Mouse (Mus musculus): ENCODE data around the gene Myom1.

The Myom1 gene

DNA sequence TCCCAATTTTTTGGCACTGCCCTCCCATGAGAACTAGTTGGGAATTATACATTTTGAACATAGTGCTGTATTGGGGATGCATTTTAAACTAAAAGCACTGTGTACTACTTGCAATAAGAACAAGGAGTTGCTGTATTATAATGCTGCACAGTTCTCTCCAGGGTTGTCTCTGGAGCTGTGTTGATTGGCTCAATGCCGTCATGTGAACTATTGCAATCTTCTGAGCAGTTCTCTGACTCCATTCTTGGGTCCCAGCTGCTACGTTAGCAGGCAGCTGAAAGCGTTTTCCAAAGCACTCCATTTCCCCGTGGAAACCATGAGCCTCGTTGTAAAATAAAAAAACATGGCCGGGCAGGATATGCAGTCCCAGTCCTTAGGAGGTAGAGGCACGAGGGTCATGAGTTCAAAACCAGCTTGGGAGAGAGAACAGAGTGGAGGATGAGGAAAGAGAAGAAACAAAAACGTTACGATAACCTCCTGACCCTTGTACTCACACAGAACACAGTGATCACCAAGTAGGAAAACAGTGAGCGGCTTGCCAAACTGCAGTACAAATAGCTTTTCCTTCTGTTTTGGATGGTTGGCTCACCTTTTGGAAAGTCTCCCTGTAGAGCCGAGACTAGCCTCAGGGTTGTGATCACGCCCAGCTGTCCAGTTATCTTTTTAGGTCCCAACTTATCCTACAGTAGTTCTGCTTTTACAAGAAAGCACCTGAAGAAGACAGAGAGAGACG is 60.6 kb downstream of the Myom1 start:
- no peak for DNase-seq

DNA sequence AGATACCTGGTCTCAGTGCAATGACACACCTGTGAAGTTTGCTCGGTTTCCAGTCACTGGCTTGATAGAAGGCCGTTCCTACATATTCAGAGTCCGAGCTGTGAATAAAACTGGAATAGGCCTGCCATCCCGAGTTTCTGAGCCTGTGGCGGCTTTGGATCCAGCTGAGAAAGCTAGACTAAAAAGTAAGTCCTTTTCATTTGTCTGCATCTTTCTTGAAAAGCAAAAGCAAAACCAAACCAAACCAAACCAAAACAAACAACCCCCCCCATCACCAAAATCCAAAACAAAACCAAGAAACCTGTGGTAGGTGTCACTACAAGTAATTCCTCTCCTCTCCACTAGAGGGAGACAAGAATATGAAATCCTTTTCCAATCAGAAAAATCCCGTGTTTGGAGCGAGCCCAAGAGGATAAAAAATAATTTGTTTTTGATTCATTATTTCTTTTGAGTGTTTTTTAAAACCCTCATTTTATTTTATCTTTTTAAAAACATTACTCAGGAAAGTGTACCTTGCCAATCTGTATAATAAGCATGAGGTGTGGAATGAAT is 62.1 kb downstream of the Myom1 start:
- peak in 1 of 2 experiments; percentile 4 for DNase-seq

DNA sequence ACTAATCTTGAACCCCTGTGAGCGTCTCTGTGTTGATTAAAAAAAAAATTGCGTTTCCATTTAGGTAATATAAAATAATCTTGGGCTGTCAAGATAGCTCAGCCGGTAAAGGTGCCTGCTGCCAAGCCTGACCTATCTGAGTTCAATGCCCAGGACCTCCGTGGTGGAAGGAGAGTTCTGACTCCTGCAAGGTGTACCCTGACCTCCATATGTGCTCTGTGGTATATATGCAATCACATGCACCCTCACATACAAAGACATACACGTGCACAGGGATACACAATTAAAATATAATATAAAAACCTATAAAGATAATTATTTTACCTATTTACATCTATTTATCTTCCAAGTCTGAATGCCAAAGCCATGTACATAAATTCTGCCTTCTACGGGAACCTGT is 62.7 kb downstream of the Myom1 start:
- DNase-seq: no peak

DNA sequence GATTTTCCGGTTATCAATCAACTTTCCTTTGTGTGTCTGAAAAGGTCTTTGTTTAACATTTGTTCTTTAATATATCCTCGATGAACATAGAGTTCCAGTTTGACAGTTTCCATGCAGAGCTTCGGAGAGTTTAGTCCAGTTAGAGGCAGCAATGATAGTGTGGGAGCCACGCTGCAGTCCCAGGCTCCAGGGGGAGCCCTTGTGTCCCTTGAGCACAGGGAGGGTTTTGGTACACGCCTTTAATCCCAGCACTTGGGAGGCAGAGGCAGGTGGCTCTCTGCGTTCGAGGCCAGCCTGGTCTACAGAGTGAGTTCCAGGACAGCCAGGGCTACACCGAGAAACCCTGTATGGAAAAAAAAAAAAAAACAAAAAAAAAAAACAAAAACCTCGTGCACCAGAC is 66.7 kb downstream of the Myom1 start:
- no peak for DNase-seq

DNA sequence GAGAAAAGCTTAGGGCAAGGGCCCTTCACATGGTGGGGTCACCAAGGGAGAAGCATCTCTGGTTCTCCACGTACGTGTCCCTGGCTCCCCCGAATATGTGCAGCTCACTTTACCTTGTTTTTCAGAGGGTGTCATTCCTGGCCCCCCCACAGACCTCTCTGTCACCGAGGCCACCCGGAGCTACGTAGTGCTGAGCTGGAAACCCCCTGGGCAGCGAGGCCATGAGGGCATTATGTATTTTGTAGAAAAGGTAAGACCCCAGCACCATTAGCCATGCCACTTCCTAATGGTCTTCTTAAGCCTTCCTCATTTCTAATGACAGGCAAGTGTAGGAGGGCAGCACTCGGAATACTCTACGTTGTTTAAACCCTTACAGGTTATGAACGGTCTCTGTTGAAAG is 69.5 kb downstream of the Myom1 start:
- DNase-seq: no peak

DNA sequence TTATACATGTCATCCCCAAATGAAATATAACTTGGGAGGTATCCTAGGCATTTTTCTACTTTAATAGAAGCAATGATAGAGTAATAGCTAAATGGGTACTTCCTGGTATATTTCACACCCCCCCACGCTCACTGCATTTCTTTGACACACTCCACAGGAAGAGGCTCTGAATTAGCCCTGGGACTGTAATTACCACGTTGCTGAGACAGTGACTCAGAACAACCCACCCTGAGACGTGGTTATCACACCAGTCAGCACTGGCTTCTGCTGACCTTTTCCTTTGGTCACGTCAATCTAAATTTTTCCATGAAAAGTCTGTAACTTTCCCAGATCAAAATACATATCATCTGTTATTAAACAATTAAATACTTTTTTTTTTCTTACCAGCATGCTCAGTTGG is 72.0 kb downstream of the Myom1 start:
- DNase-seq: no peak

DNA sequence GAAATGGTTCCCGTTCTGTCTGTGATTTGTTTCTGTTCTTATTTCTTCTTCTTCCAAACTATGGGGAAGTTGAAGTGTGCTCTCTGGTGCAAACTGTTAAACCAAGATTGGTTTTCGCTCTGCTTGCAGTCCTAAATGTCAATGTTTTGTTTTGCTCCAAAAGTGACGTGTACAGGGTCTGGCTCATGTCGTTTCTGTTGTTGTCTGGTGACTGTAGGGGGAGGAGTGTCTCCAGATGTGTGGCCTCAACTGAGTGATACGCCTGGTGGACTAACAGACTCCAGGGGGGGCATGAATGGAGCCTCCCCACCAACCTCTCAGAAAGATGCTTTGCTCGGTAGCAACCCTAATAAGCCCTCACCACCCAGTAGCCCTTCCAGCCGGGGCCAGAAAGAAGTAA is 79.6 kb downstream of the Myom1 start:
- DNase-seq: no peak

DNA sequence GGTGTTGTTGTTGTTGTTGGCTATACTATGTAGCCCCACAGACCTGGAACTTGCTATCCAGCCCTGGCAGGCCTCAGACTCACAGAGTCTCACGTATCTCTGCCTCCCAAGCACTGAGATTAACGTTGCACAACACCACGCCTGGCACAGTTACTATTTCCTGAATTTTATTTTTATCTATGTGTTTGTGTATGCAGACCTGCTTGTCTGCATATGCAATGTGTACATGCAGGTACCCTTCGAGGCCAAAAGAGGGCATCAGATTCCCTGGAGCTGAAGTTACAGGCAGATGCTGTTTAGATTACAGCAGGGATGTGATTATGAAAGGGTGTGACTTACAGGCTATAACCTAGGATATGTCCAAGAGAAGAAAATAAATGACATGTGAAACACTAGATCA is 84.5 kb downstream of the Myom1 start:
- DNase-seq: no peak

DNA sequence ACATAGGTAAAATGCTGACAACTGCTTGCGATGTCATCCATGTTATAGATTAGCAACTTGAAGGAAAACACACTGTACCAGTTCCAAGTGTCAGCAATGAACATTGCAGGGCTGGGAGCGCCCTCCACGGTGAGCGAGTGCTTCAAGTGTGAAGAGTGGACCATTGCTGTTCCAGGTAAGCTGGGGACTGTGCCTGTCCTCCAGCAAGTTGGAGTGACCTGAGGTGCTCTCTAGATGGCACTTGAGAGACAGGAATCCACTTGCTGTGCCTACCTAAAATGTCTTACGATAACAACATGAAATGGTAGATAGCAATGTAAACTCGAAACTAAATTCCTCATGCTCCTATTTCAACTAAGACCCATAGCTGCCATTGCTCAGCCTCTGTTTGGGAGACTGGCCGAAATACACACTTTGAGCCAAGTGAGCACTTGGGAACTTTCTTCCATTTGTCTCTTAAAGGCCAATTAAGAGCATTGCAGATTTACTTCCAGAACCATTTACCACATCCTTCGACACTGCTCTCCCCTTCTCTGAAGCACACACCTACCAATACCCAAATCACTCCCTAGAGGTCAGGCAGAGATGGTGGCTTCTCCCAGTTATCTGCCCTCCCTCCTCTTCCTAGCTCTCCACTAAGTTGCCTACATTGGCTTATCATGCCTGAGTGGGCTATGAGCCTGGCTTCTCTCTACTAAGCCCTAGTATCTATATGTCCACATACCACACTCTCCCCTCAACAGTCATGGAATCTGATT is 85.1 kb downstream of the Myom1 start:
- no peak for DNase-seq

DNA sequence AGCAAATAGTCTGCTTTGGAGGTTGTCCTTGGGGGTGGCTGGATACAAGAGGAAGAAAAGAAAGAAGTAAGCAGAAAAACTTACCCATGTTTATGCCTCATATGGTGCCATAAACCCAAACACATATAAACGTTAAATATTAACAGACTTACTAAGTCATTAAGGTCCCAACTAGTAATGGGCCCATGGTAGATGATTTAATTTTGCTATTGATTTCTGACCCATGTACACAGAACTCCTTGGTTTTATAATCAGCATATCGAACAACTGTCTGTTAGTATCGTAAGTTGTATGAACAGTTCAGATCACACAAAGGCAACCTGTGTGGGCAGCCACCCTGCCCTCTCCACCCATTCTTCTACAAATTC is 85.7 kb downstream of the Myom1 start:
- DNase-seq: no peak

DNA sequence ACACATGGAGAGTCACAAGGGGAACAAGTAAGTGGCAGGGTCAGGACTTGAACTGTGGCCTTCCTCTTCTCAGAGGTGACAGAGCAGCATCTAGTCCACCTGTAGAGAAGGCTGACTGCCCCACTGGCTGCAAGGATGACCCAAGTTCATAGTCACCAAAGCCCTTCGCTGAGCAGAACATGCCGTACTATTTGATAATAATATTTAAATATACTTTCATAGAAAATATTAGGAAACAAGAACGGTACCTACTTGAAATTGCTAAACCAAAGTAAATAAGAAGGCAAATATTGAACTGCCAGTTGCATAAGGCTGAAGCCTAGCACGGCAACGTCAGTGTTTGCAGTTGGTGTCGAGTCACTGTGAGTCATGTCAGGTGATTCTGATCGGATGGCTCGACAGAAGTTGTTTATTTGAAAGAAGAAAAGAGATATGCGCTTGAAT is 86.6 kb downstream of the Myom1 start:
- no peak for DNase-seq

DNA sequence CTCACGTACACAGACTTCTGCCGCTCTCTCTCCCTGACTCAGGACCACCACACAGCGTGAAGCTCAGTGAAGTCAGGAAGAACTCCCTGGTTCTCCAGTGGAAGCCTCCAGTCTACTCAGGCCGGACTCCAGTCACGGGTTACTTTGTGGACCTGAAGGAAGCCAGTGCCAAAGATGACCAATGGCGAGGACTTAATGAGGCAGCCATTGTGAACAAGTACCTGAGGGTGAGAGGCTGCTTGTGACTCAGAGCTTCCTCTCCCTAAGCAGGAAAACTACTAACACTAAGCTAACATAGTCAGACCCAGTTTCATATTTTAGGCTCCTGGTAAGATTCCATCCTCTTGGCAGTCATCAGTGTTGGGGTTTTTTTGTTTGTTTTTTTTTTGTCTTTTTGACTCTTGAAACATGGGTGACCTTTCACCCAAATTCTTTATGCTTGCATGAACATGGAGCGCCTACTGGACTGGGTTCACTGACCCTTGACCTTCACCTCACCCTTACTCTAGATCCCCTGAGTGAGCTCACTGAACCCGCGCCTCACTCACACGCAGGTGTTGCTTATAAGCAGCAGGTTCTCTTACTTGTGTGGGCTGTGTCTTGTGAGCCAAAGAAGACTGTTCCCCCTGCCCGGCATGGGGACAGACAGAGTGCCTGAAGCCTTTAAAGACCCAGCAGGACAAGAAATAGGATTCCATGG is 87.5 kb downstream of the Myom1 start:
- DNase-seq: no peak

DNA sequence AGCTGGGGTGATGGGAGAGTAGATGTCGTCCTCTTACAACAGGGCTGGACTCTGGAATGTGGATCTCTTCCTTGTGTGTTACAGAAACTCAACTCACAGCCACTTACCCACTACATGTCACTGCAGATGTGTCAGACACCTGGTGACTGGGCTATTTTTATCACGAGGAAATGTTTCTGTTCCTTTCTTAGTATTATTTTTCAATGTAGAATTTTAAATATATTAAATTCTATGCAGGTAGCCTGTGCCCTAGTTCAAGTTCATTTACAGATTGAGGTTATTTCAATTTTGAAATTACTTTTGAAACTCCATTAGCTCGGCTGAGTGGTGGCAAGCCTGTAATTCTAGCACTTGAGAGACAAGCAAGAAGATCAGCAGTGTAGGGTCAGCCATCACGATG is 88.6 kb downstream of the Myom1 start:
- no peak for DNase-seq

DNA sequence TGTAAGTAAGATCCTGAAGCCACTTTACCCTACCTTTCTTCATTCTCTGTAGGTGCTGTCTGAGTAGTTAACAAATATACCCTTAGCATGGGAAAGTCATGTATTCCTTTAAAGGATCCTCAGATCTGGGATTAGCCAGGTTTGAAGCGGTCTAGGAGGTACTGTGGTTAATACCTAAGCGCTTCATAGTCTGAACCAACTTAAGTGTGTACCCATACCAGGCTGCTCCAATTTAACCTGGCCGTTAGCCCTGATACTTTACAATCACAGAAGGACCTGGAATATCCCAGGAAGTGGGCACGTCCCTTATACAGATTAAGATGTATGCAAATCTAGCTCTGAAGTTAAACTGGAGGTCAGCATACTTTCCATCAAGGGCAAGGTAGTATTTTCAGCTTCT is 89.9 kb downstream of the Myom1 start:
- no peak for DNase-seq

DNA sequence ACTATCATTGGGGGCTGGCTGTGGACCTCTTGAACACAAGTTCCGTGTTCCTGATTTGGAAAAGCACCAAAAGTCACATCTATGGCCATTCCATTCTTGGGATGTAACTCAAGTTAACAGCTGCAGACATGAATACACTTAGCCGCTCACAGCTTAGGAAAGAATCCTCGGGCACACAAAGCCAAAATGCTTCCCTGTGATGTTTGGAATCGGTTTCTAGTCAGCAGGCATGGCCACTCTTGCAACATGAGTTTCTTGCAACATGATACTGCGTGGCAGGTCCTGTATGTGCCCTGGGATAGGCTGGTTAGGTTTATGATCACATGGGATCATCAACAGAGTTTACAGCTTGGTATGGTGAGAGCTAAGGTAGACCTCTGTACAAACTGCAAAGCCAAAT is 91.4 kb downstream of the Myom1 start:
- DNase-seq: no peak

DNA sequence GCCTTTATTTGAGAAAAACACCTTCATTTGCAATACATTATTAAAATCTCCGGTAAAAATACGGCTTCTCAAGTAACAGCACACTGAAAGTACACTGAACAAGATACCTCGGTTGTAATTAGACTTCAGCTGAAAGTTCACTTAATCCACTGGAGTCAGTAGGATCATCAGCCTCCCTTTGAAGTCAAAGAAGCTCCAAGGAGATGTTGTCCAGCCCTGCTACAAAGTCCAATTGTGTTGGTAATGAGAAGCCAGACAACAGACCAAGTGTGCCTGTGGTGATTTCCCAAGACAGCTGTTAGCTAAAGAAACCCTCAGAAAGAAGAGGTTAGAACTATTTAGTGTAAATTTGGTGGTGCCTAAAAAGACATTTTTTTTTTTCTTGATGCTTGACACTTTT is 92.0 kb downstream of the Myom1 start:
- DNase-seq: no peak

DNA sequence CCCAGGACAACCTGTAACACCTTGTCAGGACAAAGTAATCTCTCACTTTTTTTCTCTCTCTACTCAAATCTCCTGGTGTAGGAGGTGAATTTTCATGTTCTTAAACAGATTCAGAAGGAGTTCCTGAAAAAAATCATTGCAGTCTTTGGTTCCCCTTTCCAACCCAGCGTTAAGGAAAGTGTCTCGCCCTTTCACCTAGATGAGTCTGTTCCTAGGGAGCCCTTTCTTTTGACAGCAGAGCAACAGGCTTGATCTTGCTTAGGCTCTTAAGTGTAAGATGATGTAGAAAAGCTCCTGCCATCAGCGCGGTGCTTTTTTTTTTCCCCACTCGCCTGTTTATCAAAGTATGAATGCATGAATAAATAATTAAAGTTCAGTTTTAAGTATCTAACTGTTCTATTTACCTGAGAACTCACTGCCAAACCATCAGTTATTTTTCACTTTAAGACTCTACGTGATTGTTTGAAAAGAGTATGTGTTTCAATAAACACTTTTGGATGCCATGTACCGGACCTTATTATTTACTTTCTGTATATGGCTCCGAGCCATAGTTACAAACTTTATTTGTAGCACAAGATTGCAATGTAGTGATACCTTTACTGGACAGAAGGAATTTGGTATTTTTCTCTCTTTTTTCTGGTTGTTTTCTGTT is 94.2 kb downstream of the Myom1 start:
- no peak for DNase-seq

DNA sequence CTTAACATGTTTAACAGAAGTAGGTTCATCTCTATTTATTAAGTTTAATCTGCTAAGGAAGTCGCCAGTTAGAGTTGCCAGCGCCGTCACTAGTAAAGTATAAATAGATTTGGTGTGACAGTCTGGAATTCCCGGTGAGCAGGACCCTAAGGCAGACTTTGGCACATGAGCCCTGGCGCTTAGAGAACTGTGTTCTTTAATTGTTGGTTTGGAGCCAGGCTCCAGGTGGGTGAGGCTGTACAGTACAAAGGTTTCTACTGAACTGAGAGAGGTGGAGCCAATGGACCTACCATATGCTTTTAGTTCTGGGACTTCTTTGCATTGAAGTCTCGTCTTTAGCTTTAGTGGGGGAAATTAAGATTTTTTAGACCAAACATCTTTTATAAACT is 94.8 kb downstream of the Myom1 start:
- peak; percentile 13 to 14 for DNase-seq

DNA sequence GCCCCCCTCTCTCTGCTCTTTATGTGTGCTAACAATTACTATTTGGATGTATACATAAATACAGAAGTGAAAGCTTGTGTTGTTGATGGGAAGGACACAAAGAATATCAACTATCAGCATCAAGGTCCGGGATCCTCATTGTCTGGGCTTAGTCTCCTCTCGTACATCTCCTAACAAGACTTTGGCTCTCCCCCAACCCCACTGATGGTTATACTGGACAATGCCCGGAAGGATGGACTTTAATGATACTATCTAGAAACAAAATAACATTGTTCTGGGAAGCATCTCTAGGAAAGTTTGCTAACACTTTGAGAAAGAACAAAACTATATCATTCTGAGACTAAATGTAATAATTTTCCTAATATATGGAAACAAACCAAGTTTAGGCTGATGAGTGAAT is 96.2 kb downstream of the Myom1 start:
- no peak for DNase-seq

DNA sequence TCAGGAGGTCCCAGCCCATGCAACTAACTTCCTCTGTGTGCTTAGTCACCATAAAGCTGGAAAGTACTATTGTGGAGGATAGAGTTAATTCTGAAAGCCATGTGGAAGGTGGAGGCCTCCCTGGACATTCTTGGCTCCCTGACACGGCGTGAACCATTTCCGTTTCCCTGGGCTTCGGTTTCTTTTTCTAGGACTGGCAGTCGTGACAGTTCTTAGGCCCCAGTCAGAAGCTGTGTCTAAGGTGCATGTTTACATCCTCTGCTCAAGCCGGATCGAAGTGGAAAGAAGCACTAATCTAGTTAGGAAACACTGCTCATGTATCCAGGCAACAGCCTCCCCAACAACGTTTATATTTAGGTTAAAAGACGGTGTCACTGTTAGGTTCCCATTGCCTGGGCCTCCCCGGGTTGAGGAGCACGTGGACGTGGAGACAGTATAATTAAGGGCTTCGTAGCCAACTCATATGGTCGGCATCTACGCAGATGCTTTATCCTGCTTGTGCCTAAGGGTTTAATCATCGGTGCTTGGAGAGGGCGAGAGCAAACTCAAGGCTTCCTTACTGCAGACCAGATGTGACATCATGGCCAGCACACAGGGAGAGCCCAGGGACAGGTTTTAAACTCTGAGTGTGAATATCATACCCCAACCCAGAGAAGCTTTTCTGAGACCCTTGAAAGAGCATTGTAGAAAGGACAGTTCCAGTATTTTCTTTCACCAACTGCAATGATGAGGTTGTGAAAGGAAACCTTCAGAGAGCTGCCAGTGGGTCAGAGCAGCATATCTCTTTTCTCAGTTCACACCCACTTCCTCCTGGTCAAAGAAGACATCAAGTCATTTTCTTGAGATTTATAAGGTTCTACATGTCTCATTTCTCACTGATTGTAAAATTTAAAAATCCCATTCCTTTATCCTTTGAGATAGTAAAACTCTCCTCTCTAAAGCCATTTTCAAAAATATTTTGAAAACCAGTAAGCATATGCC is 100.4 kb downstream of the Myom1 start:
- no peak for DNase-seq

DNA sequence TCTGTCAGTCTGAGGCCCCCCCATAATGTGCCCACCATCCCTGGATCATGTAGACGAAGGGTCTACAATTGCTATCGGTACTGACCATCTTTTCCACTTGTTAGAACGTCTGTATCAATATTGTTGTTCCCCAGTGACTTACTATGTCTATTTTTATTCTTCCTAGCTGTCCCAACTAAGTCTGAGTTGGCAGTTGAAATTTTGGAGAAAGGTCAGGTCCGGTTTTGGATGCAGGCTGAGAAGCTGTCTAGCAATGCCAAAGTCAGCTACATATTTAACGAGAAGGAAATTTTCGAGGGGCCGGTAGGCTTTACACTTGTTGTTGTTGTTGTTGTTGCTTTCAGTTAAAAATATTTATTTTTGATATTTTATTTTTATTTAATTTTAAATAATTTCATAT is 102.9 kb downstream of the Myom1 start:
- no peak for DNase-seq

DNA sequence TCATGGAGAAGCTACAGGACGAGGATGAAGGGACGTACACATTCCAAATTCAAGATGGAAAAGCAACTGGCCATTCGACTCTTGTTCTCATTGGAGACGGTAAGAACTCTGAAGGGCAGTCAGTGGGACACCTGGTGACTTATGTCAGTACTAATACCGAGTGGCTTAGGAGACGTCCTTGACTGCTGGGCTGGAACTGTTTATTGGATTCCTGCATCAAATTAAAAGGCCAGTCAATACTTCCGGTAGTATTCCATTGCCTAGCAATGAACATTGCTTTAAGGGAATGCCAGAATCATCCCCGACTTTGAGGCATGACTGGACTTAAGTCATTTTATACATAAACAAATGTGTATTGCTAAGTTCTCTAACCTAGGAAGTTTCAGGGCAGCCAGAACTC is 103.8 kb downstream of the Myom1 start:
- DNase-seq: no peak
